Mouse (Mus musculus) right cerebral cortex, postnatal 14 days (tissue): ENCODE measurements around the gene Maneal.

Experiments used
- DNase-seq: peaks from one replicate; pipeline ENCODE4 v3.0.0; 2022

Maneal gene

GRCm38 (mm10) chr4:124861283-124862188 is at the start of gene Maneal:
Maneal (minus strand) TSS chr4:124862171.
- DNase-seq: peak; percentile 33

DNA sequence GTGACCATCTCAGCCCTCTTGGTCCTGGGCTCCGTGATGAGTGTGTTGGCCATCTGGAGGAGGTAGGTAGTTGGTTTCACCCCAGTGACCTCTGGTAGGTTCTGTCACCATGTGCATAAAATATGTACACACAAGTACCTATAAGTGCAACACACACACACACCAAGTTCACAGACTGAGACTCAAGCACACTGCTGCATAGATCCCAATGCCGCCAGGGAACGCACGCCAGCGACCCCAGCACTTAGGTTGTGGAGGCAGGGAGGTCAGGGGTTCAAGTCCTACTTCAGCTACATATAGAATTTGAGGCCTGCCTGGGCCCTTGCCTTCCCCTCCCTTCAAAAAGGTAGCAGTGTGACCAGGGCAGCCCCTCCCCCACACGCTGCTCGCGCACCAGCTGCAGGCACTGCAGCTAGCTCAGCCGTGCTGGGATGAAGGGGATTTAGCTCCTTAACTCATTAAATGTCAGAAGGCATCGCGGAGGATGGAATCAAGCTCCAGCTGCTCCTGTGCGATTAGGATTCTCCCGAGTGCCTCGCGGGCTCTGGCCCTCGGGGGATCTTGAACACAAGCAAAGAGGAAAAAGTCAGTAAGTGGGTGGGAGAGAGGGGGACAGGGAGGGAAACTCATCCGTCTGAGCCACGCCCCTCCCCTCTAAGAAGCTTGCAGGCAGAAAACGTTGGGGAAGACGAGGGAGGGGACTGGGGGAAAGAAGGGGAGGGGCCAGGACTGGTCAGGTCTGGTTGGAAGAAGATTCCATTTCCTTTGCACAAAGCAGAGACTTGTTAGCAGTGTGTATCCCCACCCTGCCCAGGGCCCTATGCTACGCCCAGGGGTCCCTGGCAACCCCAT is 44.2 kb upstream of the Maneal start:
- DNase-seq: peak; percentile 67

- no peak for DNase-seq
Observed at GRCm38 (mm10) chr4:124905417-124905816, 43.4 kb upstream of the Maneal start.

GRCm38 (mm10) chr4:124899906-124900305 is 37.9 kb upstream of the Maneal start:
- no peak for DNase-seq

DNA sequence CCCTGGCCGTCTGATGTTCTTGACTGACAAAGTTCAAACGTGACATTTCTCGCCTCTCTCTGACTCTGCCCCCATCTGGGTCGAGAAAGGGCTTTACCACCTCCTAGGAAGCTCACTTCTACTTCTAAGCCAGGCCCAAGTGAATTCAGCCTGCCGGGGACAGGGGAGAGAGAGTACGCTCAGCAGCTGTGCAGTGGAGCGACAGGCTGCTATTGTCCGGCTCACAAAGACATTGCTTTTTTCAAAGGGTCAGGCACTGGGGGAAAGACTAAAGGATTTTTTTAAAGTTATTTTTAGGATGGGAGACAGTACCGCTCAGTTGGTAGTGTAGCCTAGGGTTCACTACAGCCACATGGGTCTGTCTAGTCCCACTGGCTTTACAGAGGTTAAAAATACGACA is 36.5 kb upstream of the Maneal start:
- DNase-seq: no peak

- DNase-seq: peak; percentile 66
Observed at GRCm38 (mm10) chr4:124894508-124895428, 32.8 kb upstream of the Maneal start.

DNA sequence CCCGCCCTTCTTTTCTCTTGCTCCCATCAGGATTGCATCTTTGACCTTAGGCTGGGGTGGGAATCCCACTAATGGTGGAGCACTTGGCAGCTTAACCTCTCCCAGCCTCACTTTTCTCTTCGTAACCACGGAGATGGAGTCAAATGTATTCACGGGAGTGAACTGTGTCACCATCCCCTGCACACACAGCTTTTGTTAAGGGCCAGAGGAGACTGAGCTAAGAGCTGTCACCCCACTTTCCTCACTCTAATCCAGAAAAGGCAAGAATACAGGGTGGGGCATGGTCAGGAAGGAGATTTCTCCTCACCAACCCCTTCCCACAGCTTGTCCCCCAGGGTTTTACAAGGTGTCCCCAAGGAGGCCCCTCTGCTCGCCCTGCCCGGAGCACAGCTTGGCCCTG is 31.8 kb upstream of the Maneal start:
- DNase-seq: no peak

GRCm38 (mm10) chr4:124890831-124891230 is 28.9 kb upstream of the Maneal start:
- DNase-seq: no peak

GRCm38 (mm10) chr4:124889935-124890334 is 28.0 kb upstream of the Maneal start:
- DNase-seq: no peak

- no peak for DNase-seq
Observed at GRCm38 (mm10) chr4:124888702-124889101, 26.7 kb upstream of the Maneal start.

- peak; percentile 35 for DNase-seq
Observed at GRCm38 (mm10) chr4:124882151-124882729, 20.3 kb upstream of the Maneal start.

- DNase-seq: peak; percentile 82
Observed at GRCm38 (mm10) chr4:124881341-124881908, 19.5 kb upstream of the Maneal start.

- DNase-seq: no peak
Observed at GRCm38 (mm10) chr4:124880599-124880998, 18.6 kb upstream of the Maneal start, which contains the start of gene Epha10. Epha10 (plus strand) TSS chr4:124880899.

- DNase-seq: no peak
Observed at GRCm38 (mm10) chr4:124872719-124873118, 10.7 kb upstream of the Maneal start.

GRCm38 (mm10) chr4:124860446-124860845 is 1.5 kb downstream of the Maneal start:
- DNase-seq: peak; percentile 39

DNA sequence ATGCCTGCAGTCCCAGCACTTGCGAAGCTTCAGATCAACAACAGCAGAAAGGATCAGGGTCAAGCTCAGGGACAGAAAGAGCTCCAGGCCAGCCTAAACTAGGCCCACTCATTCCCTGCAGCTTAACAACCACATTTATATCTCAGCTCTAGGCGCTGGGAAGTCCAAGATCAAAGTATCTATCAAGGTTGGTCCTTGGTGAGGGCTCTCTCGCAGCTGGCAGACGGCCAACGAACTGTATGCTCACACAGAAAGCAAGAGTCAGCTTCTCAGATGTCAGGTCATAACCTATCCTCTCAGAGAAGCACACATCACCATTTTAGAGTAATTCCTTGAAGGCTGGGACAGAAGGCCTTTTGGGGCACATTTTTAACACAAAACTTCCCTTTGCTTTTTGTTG is 3.6 kb downstream of the Maneal start:
- DNase-seq: no peak

DNA sequence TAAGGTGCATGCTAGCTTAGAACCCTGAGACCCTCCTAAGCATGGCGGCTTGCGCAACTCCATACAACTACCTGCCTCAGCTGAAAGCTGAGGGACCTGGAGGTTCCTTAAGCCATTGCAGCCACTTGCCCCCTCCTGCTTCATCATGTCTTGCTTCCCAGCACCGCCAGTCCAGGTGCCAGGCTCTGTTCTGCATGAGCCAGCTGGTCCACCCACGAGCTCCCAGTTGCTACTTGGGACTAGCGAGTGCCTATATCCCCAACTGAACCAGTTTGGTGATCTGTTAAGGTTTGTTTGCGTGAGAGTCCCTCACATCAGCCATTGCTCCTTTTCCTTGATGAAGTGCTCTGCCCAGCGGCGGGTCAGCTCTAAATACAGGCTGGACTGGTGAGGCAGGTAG is 5.7 kb downstream of the Maneal start:
- DNase-seq: no peak

DNA sequence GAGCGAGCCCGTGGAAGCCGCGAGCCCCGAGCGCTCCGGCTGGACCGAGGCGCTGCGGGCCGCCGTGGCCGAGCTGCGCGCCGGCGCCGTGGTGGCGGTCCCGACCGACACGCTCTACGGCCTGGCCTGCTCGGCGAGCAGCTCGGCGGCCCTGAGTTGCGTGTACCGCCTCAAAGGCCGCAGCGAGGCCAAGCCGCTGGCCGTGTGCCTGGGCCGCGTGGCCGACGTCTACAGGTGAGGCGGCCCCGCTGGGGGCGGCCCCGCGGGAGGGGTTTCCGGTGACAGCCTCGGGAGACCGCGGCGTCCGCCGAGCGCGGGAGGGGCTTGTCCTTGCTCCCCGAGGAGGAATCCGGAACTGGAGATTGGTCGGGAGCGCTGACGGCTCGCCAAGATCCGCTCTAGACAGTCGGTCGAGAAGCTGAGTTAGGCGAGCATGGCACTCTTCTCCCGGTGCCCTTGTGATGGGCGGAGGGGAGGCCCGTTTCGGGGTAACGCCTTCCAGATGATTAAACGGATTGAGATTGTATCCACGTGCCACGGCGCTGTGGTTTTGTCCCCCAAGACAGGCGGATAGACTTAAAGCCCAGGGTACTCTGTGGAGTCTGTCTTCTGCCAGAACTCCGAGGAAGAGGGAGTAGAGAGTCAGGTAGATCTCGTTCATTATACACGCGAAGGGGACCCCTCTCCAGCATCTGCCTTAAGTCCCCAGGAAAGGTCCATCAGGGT is 10.9 kb downstream of the Maneal start, which contains the start of gene 1110065P20Rik:
1110065P20Rik (minus strand) TSS at position 264 of the 726 bp plus-strand sequence.
- peak; percentile 73 for DNase-seq

- DNase-seq: peak; percentile 95
Observed at GRCm38 (mm10) chr4:124850261-124850913, 11.6 kb downstream of the Maneal start, which contains the start of gene Yrdc. Yrdc (plus strand) TSS chr4:124850679.

DNA sequence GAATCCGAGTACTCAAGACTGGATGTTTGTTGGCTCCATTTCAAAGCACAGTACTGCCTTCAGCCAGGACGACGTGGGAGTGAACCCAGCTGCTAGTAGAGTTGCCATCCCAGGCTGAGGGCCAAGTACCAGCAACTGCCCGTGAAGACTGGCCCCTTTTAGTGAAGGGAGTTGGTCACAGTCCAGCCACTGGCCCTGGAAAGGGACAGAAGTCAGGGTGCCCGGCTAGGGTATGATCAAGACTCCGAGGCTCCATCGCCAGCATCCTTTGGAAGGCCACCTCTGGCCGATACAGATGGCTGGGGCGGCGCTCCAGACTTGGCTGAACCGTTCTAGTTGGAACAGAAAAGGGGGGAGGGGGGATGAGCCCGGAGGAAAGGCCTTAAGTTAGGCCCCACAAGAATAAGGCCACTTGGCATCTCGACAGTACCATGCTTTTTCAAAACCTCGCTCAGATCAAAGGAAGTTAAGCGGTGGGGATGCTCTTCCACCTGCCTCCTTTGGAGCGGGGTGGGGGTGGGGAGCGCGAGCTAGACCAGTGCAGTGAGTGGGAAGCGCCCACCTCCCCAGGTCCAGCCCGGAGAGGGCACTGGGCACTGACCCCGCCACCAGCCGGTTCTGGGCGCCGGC is 12.2 kb downstream of the Maneal start:
- peak; percentile 68 for DNase-seq
